Mouse (Mus musculus) MEL (cell line): ENCODE data around the gene Tubb1. TPM values are rescaled to one million over a fixed set of nuclear protein-coding genes. Genes with fewer than 3 reads are reported as not detected.

Experiments
- DNase-seq: peaks from one replicate; pipeline ENCODE4 v3.0.0; 2011; ENCODE audit warnings: low read depth, low spot score
- H3K27ac ChIP-seq: 2 replicates; pipeline ENCODE4 v1.5.1; 2012; ENCODE audit warnings: low read depth, mild to moderate bottlenecking, control low read depth, low read length, moderate library complexity; ENCODE audit not compliant: control insufficient read depth
- H3K27me3 ChIP-seq, 2 experiments: fragments of 150-350 bp in 1 of 2; sonication (generic) in 1 of 2; 2 replicates each; pipeline ENCODE4 v1.6.1; 2012; ENCODE audit warnings: low read length in 2 of 2, mild to moderate bottlenecking in 2 of 2, improper control_type of control experiment in 1 of 2, moderate library complexity in 1 of 2; ENCODE audit not compliant: insufficient read depth in 2 of 2, control insufficient read depth in 1 of 2
- H3K36me3 ChIP-seq, 2 experiments: 2 replicates each; pipeline ENCODE4 v1.6.1; 2012 to 2014; ENCODE audit warnings: low read length in 2 of 2, improper control_type of control experiment in 1 of 2, inconsistent platforms in 1 of 2, mild to moderate bottlenecking in 1 of 2; ENCODE audit not compliant: insufficient read depth in 2 of 2, control insufficient read depth in 1 of 2
- H3K4me1 ChIP-seq, 2 experiments: fragments of 150-350 bp in 1 of 2; sonication (generic) in 1 of 2; 2 replicates each; pipeline ENCODE4 v1.6.1; 2012; ENCODE audit warnings: low read length in 2 of 2, improper control_type of control experiment in 1 of 2, mild to moderate bottlenecking in 1 of 2; ENCODE audit not compliant: insufficient read depth in 2 of 2, control insufficient read depth in 1 of 2
- H3K4me3 ChIP-seq, 2 experiments: fragments of 150-350 bp in 1 of 2; sonication (generic) in 1 of 2; 2 replicates each; pipeline ENCODE4 v1.5.1; 2012; ENCODE audit warnings: low read depth in 2 of 2, low read length in 2 of 2, mild to moderate bottlenecking in 2 of 2, moderate library complexity in 2 of 2, control low read depth in 1 of 2, improper control_type of control experiment in 1 of 2; ENCODE audit not compliant: control insufficient read depth in 1 of 2, insufficient read depth in 1 of 2
- H3K79me2 ChIP-seq: 2 replicates; pipeline ENCODE4 v1.6.1; 2012; ENCODE audit warnings: mild to moderate bottlenecking, low read length, moderate library complexity; ENCODE audit not compliant: control insufficient read depth, poor library complexity, insufficient read depth
- H3K9ac ChIP-seq: 2 replicates; pipeline ENCODE4 v1.6.1; 2012; ENCODE audit warnings: low read depth, mild to moderate bottlenecking, control low read depth, low read length, moderate library complexity; ENCODE audit not compliant: control insufficient read depth, poor library complexity, severe bottlenecking
- H3K9me3 ChIP-seq: fragments of 150-350 bp; sonication (generic); replicated peaks from 2 replicates; pipeline ENCODE4 v1.6.1; 2012; ENCODE audit warnings: mild to moderate bottlenecking, low read length, improper control_type of control experiment, moderate library complexity; ENCODE audit not compliant: insufficient read depth
- CHD2 ChIP-seq: IDR thresholded peaks from 2 replicates; pipeline ENCODE4 v1.6.1; 2011; ENCODE audit warnings: low read length, improper control_type of control experiment
- CTCF ChIP-seq, 3 experiments: IDR thresholded peaks in 2 of 3; conservative IDR thresholded peaks in 1 of 3; 2 replicates each; pipeline ENCODE4 v1.5.1; 2011 to 2012; ENCODE audit warnings: low read length in 3 of 3, low read depth in 2 of 3, mild to moderate bottlenecking in 2 of 3, improper control_type of control experiment in 1 of 3, inconsistent platforms in 1 of 3, mixed read lengths in 1 of 3, moderate library complexity in 1 of 3; ENCODE audit not compliant: control insufficient read depth in 1 of 3, insufficient read depth in 1 of 3, poor library complexity in 1 of 3, severe bottlenecking in 1 of 3
- E2F4 ChIP-seq: IDR thresholded peaks from 2 replicates; pipeline ENCODE4 v1.6.1; 2011; ENCODE audit warnings: low read depth, low read length, improper control_type of control experiment, borderline replicate concordance
- ELF1 ChIP-seq: IDR thresholded peaks from 2 replicates; pipeline ENCODE4 v1.6.1; 2014; ENCODE audit warnings: low read depth, mild to moderate bottlenecking, inconsistent platforms, low read length, improper control_type of control experiment, moderate library complexity
- EP300 ChIP-seq, 2 experiments: IDR thresholded peaks; 2 replicates each; pipeline ENCODE4 v1.6.1; 2011; ENCODE audit warnings: improper control_type of control experiment in 2 of 2, low read length in 2 of 2, low read depth in 1 of 2, mild to moderate bottlenecking in 1 of 2
- ETS1 ChIP-seq: IDR thresholded peaks from 2 replicates; pipeline ENCODE4 v1.6.1; 2012; ENCODE audit warnings: low read depth, mild to moderate bottlenecking, inconsistent platforms, low read length, improper control_type of control experiment, moderate library complexity
- GABPA ChIP-seq: IDR thresholded peaks from 2 replicates; pipeline ENCODE4 v1.6.1; 2012; ENCODE audit warnings: low read depth, mild to moderate bottlenecking, inconsistent platforms, low read length, improper control_type of control experiment, moderate library complexity
- GATA1 ChIP-seq: IDR thresholded peaks from 2 replicates; pipeline ENCODE4 v1.6.1; 2011; ENCODE audit warnings: low read depth, low read length, improper control_type of control experiment
- HCFC1 ChIP-seq: IDR thresholded peaks from 2 replicates; pipeline ENCODE4 v1.6.1; 2012; ENCODE audit warnings: low read depth, mild to moderate bottlenecking, inconsistent platforms, low read length, improper control_type of control experiment, moderate library complexity
- JUND ChIP-seq: IDR thresholded peaks from 2 replicates; pipeline ENCODE4 v1.6.1; 2011; ENCODE audit warnings: low read depth, mild to moderate bottlenecking, improper control_type of control experiment, low read length
- KAT2A ChIP-seq: conservative IDR thresholded peaks from 2 replicates; pipeline ENCODE4 v1.6.1; 2012; ENCODE audit warnings: low read depth, low read length, improper control_type of control experiment, inconsistent platforms
- MYC ChIP-seq: IDR thresholded peaks from 2 replicates; pipeline ENCODE4 v1.6.1; 2011; ENCODE audit warnings: low read depth, mild to moderate bottlenecking, low read length, improper control_type of control experiment, moderate library complexity
- NRF1 ChIP-seq: IDR thresholded peaks from 2 replicates; pipeline ENCODE4 v1.6.1; 2014; ENCODE audit warnings: low read depth, mild to moderate bottlenecking, inconsistent platforms, low read length, improper control_type of control experiment, moderate library complexity; ENCODE audit not compliant: poor library complexity, insufficient read depth, severe bottlenecking
- POLR2A ChIP-seq, 2 experiments: IDR thresholded peaks; 2 replicates each; pipeline ENCODE4 v1.6.1; 2011 to 2012; ENCODE audit warnings: low read length in 2 of 2, mild to moderate bottlenecking in 2 of 2, control low read depth in 1 of 2, improper control_type of control experiment in 1 of 2, low read depth in 1 of 2, moderate library complexity in 1 of 2; ENCODE audit not compliant: control insufficient read depth in 1 of 2, insufficient read depth in 1 of 2, poor library complexity in 1 of 2
- POLR2AphosphoS5 ChIP-seq: IDR thresholded peaks from 2 replicates; pipeline ENCODE4 v1.6.1; 2012; ENCODE audit warnings: low read depth, borderline replicate concordance, mild to moderate bottlenecking, inconsistent platforms, low read length, moderate library complexity, mixed read lengths
- RCOR1 ChIP-seq: IDR thresholded peaks from 2 replicates; pipeline ENCODE4 v1.6.1; 2012; ENCODE audit warnings: low read depth, mild to moderate bottlenecking, inconsistent platforms, low read length, improper control_type of control experiment
- SMC3 ChIP-seq: IDR thresholded peaks from 2 replicates; pipeline ENCODE4 v1.6.1; 2011; ENCODE audit warnings: low read depth, low read length, improper control_type of control experiment
- TAL1 ChIP-seq: IDR thresholded peaks from 2 replicates; pipeline ENCODE4 v1.6.1; 2012; ENCODE audit warnings: mild to moderate bottlenecking, inconsistent platforms, low read length, moderate library complexity, mixed read lengths
- UBTF ChIP-seq: IDR thresholded peaks from 2 replicates; pipeline ENCODE4 v1.6.1; 2012; ENCODE audit warnings: low read depth, mild to moderate bottlenecking, inconsistent platforms, low read length, improper control_type of control experiment, moderate library complexity, borderline replicate concordance; ENCODE audit not compliant: insufficient read depth
- USF1 ChIP-seq: IDR thresholded peaks from 2 replicates; pipeline ENCODE4 v1.6.1; 2014; ENCODE audit warnings: low read depth, mild to moderate bottlenecking, inconsistent platforms, low read length, improper control_type of control experiment, moderate library complexity
- USF2 ChIP-seq, 2 experiments: IDR thresholded peaks; 2 replicates each; pipeline ENCODE4 v1.6.1; 2011 to 2012; ENCODE audit warnings: improper control_type of control experiment in 2 of 2, low read length in 2 of 2, borderline replicate concordance in 1 of 2, inconsistent platforms in 1 of 2, low read depth in 1 of 2, mild to moderate bottlenecking in 1 of 2; ENCODE audit not compliant: insufficient read depth in 1 of 2
- ZC3H11A ChIP-seq: IDR thresholded peaks from 2 replicates; pipeline ENCODE4 v1.6.1; 2012; ENCODE audit warnings: low read depth, mild to moderate bottlenecking, inconsistent platforms, low read length, improper control_type of control experiment
- ZKSCAN1 ChIP-seq: IDR thresholded peaks from 2 replicates; pipeline ENCODE4 v1.6.1; 2012; ENCODE audit warnings: low read depth, mild to moderate bottlenecking, inconsistent platforms, low read length, improper control_type of control experiment, moderate library complexity
- ZNF384 ChIP-seq: IDR thresholded peaks from 2 replicates; pipeline ENCODE4 v1.6.1; 2012; ENCODE audit warnings: low read depth, mild to moderate bottlenecking, inconsistent platforms, low read length, improper control_type of control experiment
- polyA plus RNA-seq, 2 experiments: library from polyadenylated mRNA; stranded (reverse) in 1 of 2; unstranded in 1 of 2; fragments of >175 nt in 1 of 2; fragments of >200 nt in 1 of 2; gene quantifications; 2 replicates each; pipeline versions ENCODE4 v1.2.1 to v1.2.4; 2012; ENCODE audit warnings: low replicate concordance in 2 of 2, low read depth in 1 of 2; ENCODE audit not compliant: insufficient read length in 2 of 2, insufficient read depth in 1 of 2, missing spikeins in 1 of 2
- total RNA-seq: library from RNA; depleted of rRNA; stranded (reverse); fragments of 300-350 nt; gene quantifications from 2 replicates; pipeline ENCODE4 v1.2.3, GENCODE M21; 2012

The Tubb1 gene
- total and polyA plus RNA-seq, 3 experiments = 2.6 to 3.1 TPM; not detected in 1

GRCm38 (mm10) chr2:174477543-174478319, 27.2 kb downstream of the Tubb1 start:
- Histone ChIP-seq H3K4me3 (no peak overlapping the region), H3K36me3 (peaks cover 0 to 4% of the 10 kb centered on the region in 2 experiments; a peak in 2 of 4 replicates), H3K9me3 (no peaks in the 10 kb centered on the region), H3K9ac (no peak overlapping the region), H3K27ac (no peak overlapping the region), H3K27me3 (no peaks in the 10 kb centered on the region), H3K79me2 (no peaks in the 10 kb centered on the region), H3K4me1 (peaks cover 2 to 6% of the 10 kb centered on the region in 2 experiments; a peak in 3 of 4 replicates)
- no peak for TF ChIP-seq CHD2
- no peak for TF ChIP-seq ZC3H11A
- TF ChIP-seq ZKSCAN1 = no peak
- no peak for TF ChIP-seq E2F4
- no peak for TF ChIP-seq GATA1
- TF ChIP-seq MYC = no peak
- no peak for TF ChIP-seq RCOR1
- TF ChIP-seq KAT2A = no peak
- TF ChIP-seq JUND = no peak
- TF ChIP-seq SMC3 = no peak
- TF ChIP-seq TAL1 = no peak
- TF ChIP-seq GABPA = no peak
- TF ChIP-seq NRF1 = no peak
- no peak for TF ChIP-seq ELF1
- no peak for TF ChIP-seq USF2 (IDR thresholded peaks at IDR 0.05; ENCODE audit: borderline replicate concordance in 1 of 2, insufficient read depth in 1 of 2, low read depth in 1 of 2, low read length in 2 of 2)
- no peak for TF ChIP-seq POLR2A (IDR thresholded peaks at IDR 0.05; ENCODE audit: control insufficient read depth in 1 of 2, insufficient read depth in 1 of 2, low read depth in 1 of 2, low read length in 2 of 2, poor library complexity in 1 of 2)
- TF ChIP-seq HCFC1 = no peak
- TF ChIP-seq EP300 (IDR thresholded peaks at IDR 0.05; ENCODE audit: low read depth in 1 of 2, low read length in 2 of 2) = no peak
- no peak for TF ChIP-seq ETS1
- DNase-seq = no peak

- Histone ChIP-seq H3K4me3 (no peak overlapping the region), H3K27ac (no peak overlapping the region), H3K79me2 (no peaks in the 10 kb centered on the region), H3K4me1 (peaks cover 0 to 1% of the 10 kb centered on the region in 2 experiments; a peak in 2 of 4 replicates), H3K36me3 (peaks cover 0 to under 1% of the 10 kb centered on the region in 2 experiments; a peak in 2 of 4 replicates), H3K9me3 (no peaks in the 10 kb centered on the region), H3K9ac (no peak overlapping the region), H3K27me3 (peaks cover 0 to 2% of the 10 kb centered on the region in 2 experiments; a peak in 3 of 4 replicates)
- TF ChIP-seq USF1 (no peak), ZNF384 (no peak), UBTF (no peak), ZKSCAN1 (no peak), CTCF (IDR thresholded peaks at IDR 0.05 in 2 of 3, conservative IDR thresholded peaks at IDR 0.05 in 1 of 3; ENCODE audit: control insufficient read depth in 1 of 3, insufficient read depth in 1 of 3, low read depth in 2 of 3, low read length in 3 of 3, poor library complexity in 1 of 3, severe bottlenecking in 1 of 3) (no peak), POLR2AphosphoS5 (no peak), E2F4 (no peak), KAT2A (no peak)
- DNase-seq = no peak
Observed at GRCm38 (mm10) chr2:174478746-174479145, 28.3 kb downstream of the Tubb1 start.
